ENCODE assay signal across 24 mouse cellular contexts in genomic region chr7:16608046-16608445, GRCm38 (mm10). TPM values are rescaled to one million over a fixed set of nuclear protein-coding genes. Genes with fewer than 3 reads are reported as not detected.
DNase-seq lines count a peak whose midpoint lies in the region; ATAC-seq lines count a peak whose summit lies in the region.
"Had no signal": no experiment of that assay in that cellular context is flagged by ENCODE, and none has a peak within 500 bp of the region (broad histone marks: within the 10 kb centered on the region; RNA-seq: fewer than 3 reads in every experiment).

No protein-coding gene starts in this region.

- no peaks in the 10 kb centered on the region for H3K27me3 ChIP-seq in heart, embryonic 12.5 days (replicated peaks)
- H3K27me3 ChIP-seq in midbrain, embryonic 11.5 days (ENCODE audit: control insufficient read depth, insufficient read depth, low read length) = no peaks in the 10 kb centered on the region
- H3K27me3 ChIP-seq: embryonic facial prominence, embryonic 12.5 days; forebrain, embryonic 12.5 days; heart, embryonic 15.5 days; hindbrain, embryonic 13.5 days; Patski had no signal

- H3K9ac ChIP-seq in heart, embryonic 12.5 days = no peak overlapping the region
- no peak overlapping the region for H3K9ac ChIP-seq in midbrain, embryonic 11.5 days (ENCODE audit: low read length)
- H3K9ac ChIP-seq: embryonic facial prominence, embryonic 12.5 days; forebrain, embryonic 12.5 days; heart, embryonic 15.5 days; hindbrain, embryonic 13.5 days had no signal

- no peak overlapping the region for H3K4me2 ChIP-seq in heart, embryonic 12.5 days
- no peak overlapping the region for H3K4me2 ChIP-seq in midbrain, embryonic 11.5 days
- H3K4me2 ChIP-seq: embryonic facial prominence, embryonic 12.5 days; forebrain, embryonic 12.5 days; heart, embryonic 15.5 days; hindbrain, embryonic 13.5 days had no signal

- peaks cover 15% of the 10 kb centered on the region for H3K36me3 ChIP-seq in heart, embryonic 12.5 days
- no peaks in the 10 kb centered on the region; the same call in 1 of the 2 replicates for H3K36me3 ChIP-seq in midbrain, embryonic 11.5 days (ENCODE audit: control insufficient read depth, insufficient read depth, low read length)
- H3K36me3 ChIP-seq: heart, embryonic 15.5 days; hindbrain, embryonic 13.5 days had no signal

- H3K9me3 ChIP-seq in heart, embryonic 12.5 days (replicated peaks) = no peaks in the 10 kb centered on the region
- H3K9me3 ChIP-seq in midbrain, embryonic 11.5 days (ENCODE audit: control insufficient read depth, low read length) = no peaks in the 10 kb centered on the region
- H3K9me3 ChIP-seq: embryonic facial prominence, embryonic 12.5 days; forebrain, embryonic 12.5 days; heart, embryonic 15.5 days; hindbrain, embryonic 13.5 days had no signal

- peak; percentile 18 for DNase-seq in adrenal gland, postnatal 10 days
- DNase-seq in adrenal gland, adult 8-10 months = no peak
- peak; percentile 40 to 41 for DNase-seq in heart, adult 18-20 months
- DNase-seq in fibroblast of lung, adult 2 months (ENCODE audit: low read depth) = peak; percentile 42
- no peak for DNase-seq in midbrain, embryonic 11.5 days (ENCODE audit: low spot score, missing footprints)
- DNase-seq: adrenal gland, adult 2 months; cerebellum, adult 11-12 months; cerebellum, adult 9-10 months; cerebellum, postnatal 25 days; gastrocnemius, postnatal 25 days; heart, adult 11 months; heart, postnatal 14 days; kidney, adult 11 months had no signal

- H3K4me3 ChIP-seq in heart, embryonic 12.5 days = no peak overlapping the region
- no peak overlapping the region for H3K4me3 ChIP-seq in midbrain, embryonic 11.5 days (ENCODE audit: low read depth, low read length)
- H3K4me3 ChIP-seq: embryonic facial prominence, embryonic 12.5 days; forebrain, embryonic 12.5 days; heart, embryonic 10.5 days; heart, embryonic 15.5 days; hindbrain, embryonic 13.5 days had no signal

- ATAC-seq in heart, embryonic 12.5 days (ENCODE audit: insufficient number of reproducible peaks, low FRiP score) = no peak
- no peak for ATAC-seq in midbrain, embryonic 11.5 days (ENCODE audit: low FRiP score)
- ATAC-seq in megakaryocyte, adult 5-6 weeks (ENCODE audit: poor library complexity, severe bottlenecking) = no peak
- ATAC-seq: activated CD4-positive, CD25-positive, alpha-beta regulatory T cell, adult 4 months; forebrain, embryonic 16.5 days; hindbrain, postnatal 0 days had no signal

- WGBS in heart, embryonic 12.5 days = 90% methylated on average over 1 of the region's 1 CpGs
- WGBS in midbrain, embryonic 11.5 days = 97% methylated on average over 1 of the region's 1 CpGs

- no peak overlapping the region for H3K27ac ChIP-seq in heart, embryonic 12.5 days (ENCODE audit: poor library complexity, severe bottlenecking)
- H3K27ac ChIP-seq in midbrain, embryonic 11.5 days (ENCODE audit: low read depth, low read length) = no peak overlapping the region
- H3K27ac ChIP-seq: embryonic facial prominence, embryonic 12.5 days; forebrain, embryonic 12.5 days; heart, embryonic 10.5 days; heart, embryonic 15.5 days; hindbrain, embryonic 13.5 days; hindbrain, postnatal 0 days had no signal

- H3K4me1 ChIP-seq in heart, embryonic 12.5 days (replicated peaks) = peaks cover 40% of the 10 kb centered on the region
- H3K4me1 ChIP-seq in midbrain, embryonic 11.5 days (ENCODE audit: control insufficient read depth, insufficient read depth, low read length) = peaks cover 18% of the 10 kb centered on the region

RNA-seq across cellular contexts. Expression of gene Arhgap35, which starts 6.7 kb away (rescaled TPM):
- total RNA-seq in adrenal gland, postnatal 10 days (2021) = 10 to 100 TPM; 49.3 to 56.1 TPM
- total RNA-seq in adrenal gland, adult 8-10 months (2022) = 10 to 100 TPM; 65.6 to 76.6 (median 73.0) TPM
- 10 to 100 TPM; 31.8 to 33.9 TPM for total RNA-seq in heart, adult 18-20 months (2021)
- polyA plus RNA-seq in heart, embryonic 12.5 days (2016; fragmentation: Nextera tagmentation; extraction: Ambion mirVana) = 20.3 and 21.4 TPM in 2 replicates
- polyA plus RNA-seq in midbrain, embryonic 11.5 days (2014; fragmentation: Nextera tagmentation; extraction: Ambion mirVana) = 32.5 and 33.3 TPM in 2 replicates
- total RNA-seq in megakaryocyte, adult 5-6 weeks (2015) = 3.9 and 4.1 TPM in 2 replicates
- 2.6 and 4.1 TPM in 2 replicates for total RNA-seq in megakaryocyte, adult 5-6 weeks (2017)

Comparison
In these comparisons a context has a peak if more than half of its experiments do, and no peak if none do; other contexts are left out.
1. DNase-seq: peak in adrenal gland, postnatal 10 days (single experiment), heart, adult 18-20 months (2 of 2) and fibroblast of lung, adult 2 months (single experiment); none in adrenal gland, adult 8-10 months (single experiment) and midbrain, embryonic 11.5 days (single experiment).
2. RNA of gene Arhgap35, which starts 6.7 kb away (total RNA-seq): 65.6 to 76.6 TPM in adrenal gland, adult 8-10 months, 49.3 to 56.1 TPM in adrenal gland, postnatal 10 days and 31.8 to 33.9 TPM in heart, adult 18-20 months; 2.6 to 4.1 TPM in megakaryocyte, adult 5-6 weeks; every median in the first group is over 4 times any median in the second.